Mouse (Mus musculus): ENCODE measurements at regions not wholly inside any gene's neighbourhood (a gene's known extent, or its start where the extent isn't known, plus 50 kb on each side); places are given as distances from the start of the nearest gene placed in this dataset.
A peak's percentile ranks its signal among the peaks of the same experiment; 100 is the strongest.

- peak; percentile 60 for ATAC-seq (replicated peaks; ENCODE audit: insufficient number of reproducible peaks, low FRiP score, low TSS enrichment, poor library complexity, severe bottlenecking)
Observed at GRCm38 (mm10) chr6:100109979-100110378, 177.3 kb downstream of the Rybp start.

GRCm38 (mm10) chr6:100109351-100109750 lies 177.9 kb downstream of the Rybp start:
- no peak for ATAC-seq (replicated peaks; ENCODE audit: insufficient number of reproducible peaks, low FRiP score, low TSS enrichment, poor library complexity, severe bottlenecking)

- ATAC-seq (replicated peaks; ENCODE audit: insufficient number of reproducible peaks, low FRiP score, low TSS enrichment, poor library complexity, severe bottlenecking), result no peak
Observed at GRCm38 (mm10) chr6:100107508-100107907, 179.8 kb downstream of the Rybp start.

GRCm38 (mm10) chr6:100107066-100107465 lies 180.2 kb downstream of the Rybp start:
- no peak for ATAC-seq (replicated peaks; ENCODE audit: insufficient number of reproducible peaks, low FRiP score, low TSS enrichment, poor library complexity, severe bottlenecking)

GRCm38 (mm10) chr6:100100565-100101133 lies 186.6 kb downstream of the Rybp start:
- peak; percentile 48; the same call in 1 of the 2 replicates for ATAC-seq (replicated peaks; ENCODE audit: insufficient number of reproducible peaks, low FRiP score, low TSS enrichment, poor library complexity, severe bottlenecking)

GRCm38 (mm10) chr6:100096393-100097125 lies 190.7 kb downstream of the Rybp start:
- ATAC-seq (replicated peaks; ENCODE audit: insufficient number of reproducible peaks, low FRiP score, low TSS enrichment, poor library complexity, severe bottlenecking), result no peak

GRCm38 (mm10) chr6:100094653-100095217 lies 192.6 kb downstream of the Rybp start:
- ATAC-seq (replicated peaks; ENCODE audit: insufficient number of reproducible peaks, low FRiP score, low TSS enrichment, poor library complexity, severe bottlenecking), result no peak

GRCm38 (mm10) chr6:100092870-100093269 lies 194.4 kb downstream of the Rybp start:
- no peak for ATAC-seq (replicated peaks; ENCODE audit: insufficient number of reproducible peaks, low FRiP score, low TSS enrichment, poor library complexity, severe bottlenecking)

- no peak for ATAC-seq (replicated peaks; ENCODE audit: insufficient number of reproducible peaks, low FRiP score, low TSS enrichment, poor library complexity, severe bottlenecking)
Observed at GRCm38 (mm10) chr6:100091815-100092214, 195.5 kb downstream of the Rybp start.

- no peak for ATAC-seq (replicated peaks; ENCODE audit: insufficient number of reproducible peaks, low FRiP score, low TSS enrichment, poor library complexity, severe bottlenecking)
Observed at GRCm38 (mm10) chr6:100088576-100088975, 198.7 kb downstream of the Rybp start.

- no peak for ATAC-seq (replicated peaks; ENCODE audit: insufficient number of reproducible peaks, low FRiP score, low TSS enrichment, poor library complexity, severe bottlenecking)
Observed at GRCm38 (mm10) chr6:100086807-100087206, 200.5 kb downstream of the Rybp start.

GRCm38 (mm10) chr6:100085981-100086380 lies 201.3 kb downstream of the Rybp start:
- ATAC-seq (replicated peaks; ENCODE audit: insufficient number of reproducible peaks, low FRiP score, low TSS enrichment, poor library complexity, severe bottlenecking), result no peak

GRCm38 (mm10) chr6:100083868-100084477 lies 203.3 kb downstream of the Rybp start:
- ATAC-seq (replicated peaks; ENCODE audit: insufficient number of reproducible peaks, low FRiP score, low TSS enrichment, poor library complexity, severe bottlenecking), result no peak

GRCm38 (mm10) chr6:100083127-100083526 lies 204.2 kb downstream of the Rybp start:
- no peak for ATAC-seq (replicated peaks; ENCODE audit: insufficient number of reproducible peaks, low FRiP score, low TSS enrichment, poor library complexity, severe bottlenecking)

GRCm38 (mm10) chr6:100074672-100075335 lies 212.5 kb downstream of the Rybp start:
- ATAC-seq (replicated peaks; ENCODE audit: insufficient number of reproducible peaks, low FRiP score, low TSS enrichment, poor library complexity, severe bottlenecking), result no peak

- no peak for ATAC-seq (replicated peaks; ENCODE audit: insufficient number of reproducible peaks, low FRiP score, low TSS enrichment, poor library complexity, severe bottlenecking)
Observed at GRCm38 (mm10) chr6:100072261-100072968, 214.9 kb downstream of the Rybp start.

GRCm38 (mm10) chr6:100069151-100069550 lies 218.1 kb downstream of the Rybp start:
- no peak for ATAC-seq (replicated peaks; ENCODE audit: insufficient number of reproducible peaks, low FRiP score, low TSS enrichment, poor library complexity, severe bottlenecking)

- ATAC-seq (replicated peaks; ENCODE audit: insufficient number of reproducible peaks, low FRiP score, low TSS enrichment, poor library complexity, severe bottlenecking), result no peak
Observed at GRCm38 (mm10) chr6:100067273-100067672, 220.0 kb downstream of the Rybp start.

GRCm38 (mm10) chr6:100065586-100065985 lies 221.7 kb downstream of the Rybp start:
- ATAC-seq (replicated peaks; ENCODE audit: insufficient number of reproducible peaks, low FRiP score, low TSS enrichment, poor library complexity, severe bottlenecking), result no peak

All from monocyte, adult 5-6 weeks (primary cell).